Mouse (Mus musculus): Measurements from ENCODE around the gene Prss44.

- TF ChIP-seq CTCF (IDR thresholded peaks at IDR 0.05; ENCODE audit: control insufficient read depth, insufficient read depth, low read length): no peak
- TF ChIP-seq POLR2A (IDR thresholded peaks at IDR 0.05; ENCODE audit: borderline replicate concordance, control insufficient read depth, low read depth, low read length): no peak
These were observed at the start of gene Prss44 for GRCm38 (mm10) chr9:110813789-110814188.

Measured in bone marrow, adult 2 months (tissue).